Mouse (Mus musculus): Measurements from ENCODE around the gene Wee1. TPM values are rescaled to one million over a fixed set of nuclear protein-coding genes. Genes with fewer than 3 reads are reported as not detected.
"Not testable (repeated sequence)": the region's sequence is repeated elsewhere in the genome, so short reads cannot be mapped to it uniquely, and the experiment has no call there.

The Wee1 gene
- polyA plus RNA-seq, 1 experiment from 2014 or later = 28.6 TPM

DNA sequence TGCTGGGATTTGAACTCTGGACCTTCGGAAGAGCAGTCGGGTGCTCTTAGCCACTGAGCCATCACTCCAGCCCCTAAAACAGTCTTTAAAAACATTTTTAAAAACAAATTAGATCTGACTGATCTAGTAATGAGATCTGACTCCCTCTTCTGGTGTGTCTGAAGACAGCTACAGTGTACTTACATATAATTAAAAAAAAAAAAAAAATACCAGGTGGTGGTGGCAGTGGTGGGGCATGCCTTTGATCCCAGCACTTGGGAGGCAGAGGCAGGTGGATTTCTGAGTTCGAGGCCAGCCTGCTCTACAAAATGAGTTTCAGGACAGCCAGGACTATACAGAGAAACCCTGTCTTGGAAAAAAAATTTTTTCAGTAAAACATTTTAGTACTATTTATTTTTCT is 13.3 kb upstream of the Wee1 start:
- H3K27me3 ChIP-seq (replicated peaks; ENCODE audit: low read depth, poor library complexity, severe bottlenecking); H3K27ac ChIP-seq (replicated peaks); H3K36me3 ChIP-seq (replicated peaks); H3K4me3 ChIP-seq; DNase-seq (ENCODE audit: low spot score); H3K9me3 ChIP-seq: not testable (repeated sequence)
- H3K4me1 ChIP-seq = peaks cover 15% of the 10 kb centered on the region
- WGBS = 93% methylated on average over 3 of the region's 3 CpGs

DNA sequence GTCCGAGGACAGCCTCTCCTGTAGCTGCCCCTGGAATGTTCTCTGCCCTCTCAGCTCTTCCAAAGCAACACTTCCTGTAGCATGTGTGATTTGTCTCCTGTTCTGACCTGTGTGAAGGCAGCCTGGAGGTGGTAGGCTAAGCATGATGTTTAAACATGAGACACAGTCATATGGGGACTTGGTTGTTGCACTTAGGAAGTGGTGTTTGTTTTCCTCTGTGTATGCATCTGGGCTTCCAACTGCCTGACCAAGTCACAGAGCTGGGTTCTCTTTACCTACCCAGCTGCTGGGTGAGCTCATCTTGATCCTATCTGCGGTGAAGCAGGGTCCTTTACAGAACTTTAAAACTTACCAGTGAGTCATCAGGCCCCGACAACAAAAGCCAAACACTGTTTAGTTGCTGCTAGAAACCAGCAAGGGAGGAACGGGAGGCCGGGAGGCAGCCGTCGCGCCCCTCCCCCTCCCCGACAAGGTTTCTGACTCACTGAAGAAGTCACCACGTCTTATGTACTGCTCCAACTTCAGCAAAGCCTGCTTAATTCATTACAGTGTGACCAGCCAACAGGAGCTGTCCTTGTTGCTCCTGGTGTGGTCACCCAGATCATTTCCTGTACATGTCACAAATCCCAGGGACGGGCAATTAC is 12.8 kb upstream of the Wee1 start:
- peak; percentile 67 for DNase-seq (ENCODE audit: low spot score)
- WGBS = 15% methylated on average over 11 of the region's 11 CpGs
- H3K4me3 ChIP-seq = peak overlapping the region; percentile 32
- no peaks in the 10 kb centered on the region for H3K9me3 ChIP-seq
- no peaks in the 10 kb centered on the region for H3K27me3 ChIP-seq (replicated peaks; ENCODE audit: low read depth, poor library complexity, severe bottlenecking)
- H3K4me1 ChIP-seq = peaks cover 15% of the 10 kb centered on the region
- H3K36me3 ChIP-seq (replicated peaks) = no peaks in the 10 kb centered on the region
- peak overlapping the region; percentile 77 for H3K27ac ChIP-seq (replicated peaks)

GRCm38 (mm10) chr7:110110061-110110656 is 11.7 kb upstream of the Wee1 start:
- DNase-seq (ENCODE audit: low spot score) = no peak
- Histone ChIP-seq H3K27me3 (replicated peaks; ENCODE audit: low read depth, poor library complexity, severe bottlenecking) (no peaks in the 10 kb centered on the region), H3K27ac (replicated peaks) (no peak overlapping the region), H3K4me1 (peaks cover 20% of the 10 kb centered on the region), H3K4me3 (no peak overlapping the region), H3K9me3 (no peaks in the 10 kb centered on the region), H3K36me3 (replicated peaks) (no peaks in the 10 kb centered on the region)
- WGBS = 59% methylated on average over 4 of the region's 4 CpGs

DNA sequence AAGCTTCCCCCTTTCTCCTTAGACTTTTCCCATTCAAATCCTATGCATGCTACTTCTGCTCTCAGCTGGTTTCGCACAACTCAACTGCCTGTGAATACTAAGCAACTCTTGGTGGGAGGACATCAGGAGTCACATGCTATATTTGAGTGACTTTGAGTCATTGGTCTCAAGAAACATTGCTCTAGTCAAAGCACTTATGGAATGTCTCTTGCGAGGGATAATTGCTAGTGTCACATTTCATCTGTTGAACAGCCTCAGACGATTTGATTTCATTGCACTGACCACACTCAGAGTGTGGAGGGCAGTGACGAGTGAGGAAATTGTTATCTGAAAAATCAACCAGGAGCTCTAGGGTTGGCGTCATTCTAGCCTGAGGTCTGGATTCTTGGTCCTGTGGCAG is 7.1 kb upstream of the Wee1 start:
- Histone ChIP-seq H3K27ac (replicated peaks) (no peak overlapping the region), H3K36me3 (replicated peaks) (no peaks in the 10 kb centered on the region), H3K4me3 (no peak overlapping the region), H3K27me3 (replicated peaks; ENCODE audit: low read depth, poor library complexity, severe bottlenecking) (no peaks in the 10 kb centered on the region), H3K9me3 (no peaks in the 10 kb centered on the region), H3K4me1 (peaks cover 11% of the 10 kb centered on the region)
- 41% methylated on average over 5 of the region's 5 CpGs for WGBS
- DNase-seq (ENCODE audit: low spot score) = no peak

GRCm38 (mm10) chr7:110116731-110117291 is 5.0 kb upstream of the Wee1 start:
- H3K4me3 ChIP-seq = no peak overlapping the region
- no peak overlapping the region for H3K27ac ChIP-seq (replicated peaks)
- WGBS = 26% methylated on average over 1 of the region's 1 CpGs
- peaks cover 15% of the 10 kb centered on the region for H3K4me1 ChIP-seq
- no peaks in the 10 kb centered on the region for H3K27me3 ChIP-seq (replicated peaks; ENCODE audit: low read depth, poor library complexity, severe bottlenecking)
- DNase-seq (ENCODE audit: low spot score) = no peak
- no peaks in the 10 kb centered on the region for H3K9me3 ChIP-seq
- no peaks in the 10 kb centered on the region for H3K36me3 ChIP-seq (replicated peaks)

DNA sequence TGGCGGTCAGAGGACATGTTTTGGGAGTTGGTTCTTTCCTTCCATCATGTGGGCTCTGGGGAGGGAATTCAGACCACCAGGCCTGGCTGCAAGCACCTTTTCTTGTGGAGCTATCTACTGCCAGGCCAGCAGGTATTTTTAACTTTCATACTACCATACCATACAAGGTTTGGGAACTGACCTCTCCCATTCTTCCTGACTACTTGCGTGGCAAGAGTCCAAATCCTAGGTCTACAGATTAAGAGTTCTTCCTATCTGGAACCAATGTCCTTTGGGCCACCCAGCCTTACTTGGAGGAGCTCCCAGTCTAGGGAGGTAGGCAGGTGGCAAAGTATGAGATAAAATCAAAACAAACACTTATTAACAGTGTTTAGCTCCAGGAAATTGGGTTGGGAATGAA is 3.4 kb upstream of the Wee1 start:
- Histone ChIP-seq H3K4me3 (no peak overlapping the region), H3K27ac (replicated peaks) (no peak overlapping the region), H3K9me3 (no peaks in the 10 kb centered on the region), H3K4me1 (peaks cover 15% of the 10 kb centered on the region), H3K27me3 (replicated peaks; ENCODE audit: low read depth, poor library complexity, severe bottlenecking) (no peaks in the 10 kb centered on the region), H3K36me3 (replicated peaks) (no peaks in the 10 kb centered on the region)
- DNase-seq (ENCODE audit: low spot score) = no peak
- WGBS = 82% methylated on average over 2 of the region's 2 CpGs

- 84% methylated on average over 2 of the region's 2 CpGs for WGBS
- H3K27me3 ChIP-seq (replicated peaks; ENCODE audit: low read depth, poor library complexity, severe bottlenecking) = no peaks in the 10 kb centered on the region
- H3K4me3 ChIP-seq = peak overlapping the region; percentile 99
- H3K4me1 ChIP-seq = peaks cover 28% of the 10 kb centered on the region
- DNase-seq (ENCODE audit: low spot score) = no peak
- H3K36me3 ChIP-seq (replicated peaks) = peaks cover 12% of the 10 kb centered on the region
- no peak overlapping the region for H3K27ac ChIP-seq (replicated peaks)
- H3K9me3 ChIP-seq = no peaks in the 10 kb centered on the region
Observed at GRCm38 (mm10) chr7:110120157-110120784, 1.6 kb upstream of the Wee1 start.

- H3K27ac ChIP-seq (replicated peaks) = peak overlapping the region; percentile 98
- H3K36me3 ChIP-seq (replicated peaks) = peaks cover 18% of the 10 kb centered on the region
- H3K27me3 ChIP-seq (replicated peaks; ENCODE audit: low read depth, poor library complexity, severe bottlenecking) = no peaks in the 10 kb centered on the region
- no peaks in the 10 kb centered on the region for H3K9me3 ChIP-seq
- H3K4me3 ChIP-seq = peak overlapping the region; percentile 99
- H3K4me1 ChIP-seq = peaks cover 28% of the 10 kb centered on the region
- WGBS = 4% methylated on average over 9 of the region's 9 CpGs
- no peak for DNase-seq (ENCODE audit: low spot score)
Observed at GRCm38 (mm10) chr7:110121162-110121515, 707 bp upstream of the Wee1 start.

DNA sequence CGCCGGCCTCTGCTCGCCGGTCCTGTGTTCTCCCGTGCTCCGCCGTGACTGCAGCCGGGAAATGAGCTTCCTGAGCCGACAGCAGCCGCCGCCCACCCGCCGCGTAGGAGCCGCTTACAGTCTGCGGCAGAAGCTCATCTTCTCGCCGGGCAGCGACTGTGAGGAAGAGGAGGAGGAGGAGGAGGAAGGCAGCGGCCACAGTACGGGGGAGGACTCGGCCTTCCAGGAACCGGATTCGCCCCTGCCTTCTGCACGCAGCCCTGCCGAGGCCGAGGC is 381 bp downstream of the Wee1 start:
- Histone ChIP-seq H3K36me3 (replicated peaks) (peaks cover 29% of the 10 kb centered on the region), H3K27me3 (replicated peaks; ENCODE audit: low read depth, poor library complexity, severe bottlenecking) (no peaks in the 10 kb centered on the region), H3K9me3 (no peaks in the 10 kb centered on the region), H3K27ac (replicated peaks) (peak overlapping the region; percentile 98), H3K4me3 (peak overlapping the region; percentile 99), H3K4me1 (peaks cover 28% of the 10 kb centered on the region)
- under 1% methylated on average over 27 of the region's 27 CpGs for WGBS
- DNase-seq (ENCODE audit: low spot score) = no peak

DNA sequence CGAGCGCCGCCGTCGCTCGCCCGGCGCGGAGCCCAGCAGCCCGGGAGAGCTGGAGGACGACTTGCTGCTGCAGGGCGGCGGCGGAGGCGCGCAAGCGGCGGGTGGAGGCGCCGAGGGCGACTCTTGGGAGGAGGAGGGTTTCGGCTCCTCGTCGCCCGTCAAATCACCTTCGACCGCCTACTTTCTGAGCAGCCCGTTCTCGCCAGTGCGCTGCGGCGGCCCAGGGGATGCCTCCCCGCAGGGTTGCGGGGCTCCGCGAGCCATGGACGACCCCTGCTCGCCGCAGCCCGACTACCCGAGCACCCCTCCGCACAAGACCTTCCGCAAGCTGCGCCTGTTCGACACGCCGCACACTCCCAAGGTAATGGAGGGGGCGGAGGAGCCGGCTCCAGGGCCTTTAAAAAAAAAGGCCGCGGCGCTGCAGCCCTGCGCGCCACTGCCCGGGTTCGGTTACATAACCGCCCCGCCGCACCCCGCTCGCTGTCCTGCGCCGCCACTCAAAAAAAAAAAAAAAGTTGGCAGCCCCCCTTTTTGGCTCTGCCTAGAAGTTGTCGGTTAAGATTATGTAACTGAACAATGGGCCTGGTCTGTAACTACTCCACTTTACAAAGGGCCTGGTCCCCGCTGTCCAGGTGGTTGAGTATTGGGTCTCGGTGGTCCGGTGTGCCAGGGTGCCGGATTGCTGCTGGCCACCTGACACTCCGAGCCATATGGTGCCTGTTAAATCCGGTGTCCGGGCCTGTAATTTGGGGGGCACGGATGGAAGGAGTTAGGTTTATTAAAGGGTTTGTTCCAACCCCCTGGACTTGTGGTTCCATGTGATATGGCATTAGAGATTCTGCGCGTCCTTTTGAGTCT is 948 bp downstream of the Wee1 start:
- Histone ChIP-seq H3K9me3 (no peaks in the 10 kb centered on the region), H3K4me1 (peaks cover 28% of the 10 kb centered on the region), H3K27ac (replicated peaks) (peak overlapping the region; percentile 98), H3K27me3 (replicated peaks; ENCODE audit: low read depth, poor library complexity, severe bottlenecking) (no peaks in the 10 kb centered on the region), H3K4me3 (peak overlapping the region; percentile 99), H3K36me3 (replicated peaks) (peaks cover 34% of the 10 kb centered on the region)
- under 1% methylated on average over 74 of the region's 74 CpGs for WGBS
- DNase-seq (ENCODE audit: low spot score) = peak; percentile 74

- H3K9me3 ChIP-seq = no peaks in the 10 kb centered on the region
- DNase-seq (ENCODE audit: low spot score) = no peak
- H3K36me3 ChIP-seq (replicated peaks) = peaks cover 46% of the 10 kb centered on the region
- H3K4me1 ChIP-seq = peaks cover 28% of the 10 kb centered on the region
- peak overlapping the region; percentile 99 for H3K4me3 ChIP-seq
- WGBS = 68% methylated on average over 12 of the region's 12 CpGs
- H3K27me3 ChIP-seq (replicated peaks; ENCODE audit: low read depth, poor library complexity, severe bottlenecking) = no peaks in the 10 kb centered on the region
- peak overlapping the region; percentile 98; the same call in 1 of the 2 replicates for H3K27ac ChIP-seq (replicated peaks)
Observed at GRCm38 (mm10) chr7:110123844-110124555, 2.2 kb downstream of the Wee1 start.

DNA sequence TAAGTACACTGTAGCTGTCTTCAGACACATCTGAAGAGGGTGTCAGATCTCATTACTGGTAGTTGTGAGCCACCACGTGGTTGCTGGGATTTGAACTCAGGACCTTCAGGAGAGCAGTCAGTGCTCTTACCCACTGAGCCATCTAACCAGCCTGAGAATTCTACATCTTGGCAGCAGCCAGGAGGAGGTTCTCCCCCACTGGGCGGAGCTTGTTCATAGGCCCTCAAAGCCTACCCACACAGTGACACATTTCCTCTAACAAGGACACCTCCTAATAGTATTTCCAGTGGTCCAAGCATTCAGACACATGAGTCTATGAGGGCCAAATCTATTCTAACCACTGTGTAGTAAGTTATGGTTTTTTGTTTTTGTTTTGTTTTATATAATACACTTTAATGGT is 6.7 kb downstream of the Wee1 start:
- 89% methylated on average over 2 of the region's 2 CpGs for WGBS
- no peak overlapping the region for H3K4me3 ChIP-seq
- DNase-seq (ENCODE audit: low spot score) = no peak
- no peaks in the 10 kb centered on the region for H3K9me3 ChIP-seq
- H3K27ac ChIP-seq (replicated peaks) = no peak overlapping the region
- H3K27me3 ChIP-seq (replicated peaks; ENCODE audit: low read depth, poor library complexity, severe bottlenecking) = no peaks in the 10 kb centered on the region
- peaks cover 92% of the 10 kb centered on the region for H3K36me3 ChIP-seq (replicated peaks)
- H3K4me1 ChIP-seq = peaks cover 17% of the 10 kb centered on the region
